Mouse (Mus musculus) hindbrain, embryonic 14.5 days (tissue): ENCODE measurements around the gene Mterf2. TPM values are rescaled to one million over a fixed set of nuclear protein-coding genes. Genes with fewer than 3 reads are reported as not detected.

ENCODE experiments used
- ATAC-seq: fragments of 200-750 bp; cut with Nextera tagmentation; 2 replicates; pipeline ENCODE4 v1.8.0; 2017; ENCODE audit warnings: moderate number of reproducible peaks, mild to moderate bottlenecking, moderate TSS enrichment, moderate library complexity; ENCODE audit not compliant: low FRiP score
- DNase-seq: peaks from one replicate; pipeline ENCODE4 v3.0.0-alpha.2; 2015; ENCODE audit warnings: low spot score
- H3K27ac ChIP-seq: fragments of 300-500 bp; sonication (generic); 2 replicates; pipeline ENCODE4 v1.5.1; 2014; ENCODE audit warnings: mild to moderate bottlenecking, moderate library complexity
- H3K27me3 ChIP-seq: fragments of 300-500 bp; sonication (generic); 2 replicates; pipeline ENCODE4 v1.6.1; 2014; ENCODE audit warnings: mild to moderate bottlenecking, low read length, mixed read lengths; ENCODE audit not compliant: control insufficient read depth, insufficient read depth
- H3K36me3 ChIP-seq: fragments of 300-500 bp; sonication (generic); replicated peaks from 2 replicates; pipeline ENCODE4 v1.6.1; 2014; ENCODE audit not compliant: control insufficient read depth, insufficient read depth
- H3K4me1 ChIP-seq: fragments of 300-500 bp; sonication (generic); replicated peaks from 2 replicates; pipeline ENCODE4 v1.6.1; 2014; ENCODE audit warnings: antibody characterized with exemption, low read length, mixed read lengths; ENCODE audit not compliant: control insufficient read depth, insufficient read depth
- H3K4me2 ChIP-seq: fragments of 300-500 bp; sonication (generic); replicated peaks from 2 replicates; pipeline ENCODE4 v1.6.1; 2014; ENCODE audit warnings: mild to moderate bottlenecking, moderate library complexity
- H3K4me3 ChIP-seq: fragments of 300-500 bp; sonication (generic); replicated peaks from 2 replicates; pipeline ENCODE4 v1.5.1; 2014; ENCODE audit warnings: mild to moderate bottlenecking, low read length
- H3K9ac ChIP-seq: fragments of 300-500 bp; sonication (generic); 2 replicates; pipeline ENCODE4 v1.6.1; 2014
- H3K9me3 ChIP-seq: fragments of 300-500 bp; sonication (generic); 2 replicates; pipeline ENCODE4 v1.6.1; 2016; ENCODE audit warnings: low read length; ENCODE audit not compliant: control insufficient read depth
- WGBS: fragments of 180-500 bp; shearing (Covaris S2); extraction: QIAGEN DNeasy Blood & Tissue Kit; methylation state at CpG from one replicate; pipeline ENCODE4 v1.1.7; 2014; 5-methylcytosine and 5-hydroxymethylcytosine counted together
- polyA plus RNA-seq: library from polyadenylated mRNA; unstranded; fragments of >200 nt; fragmentation: Nextera tagmentation; extraction: Ambion mirVana; gene quantifications from 2 replicates; pipeline ENCODE4 v1.2.1, GENCODE M21; 2014

Mterf2 gene
- polyA plus RNA-seq, 1 experiment from 2014 or later: 28.0 TPM

DNA sequence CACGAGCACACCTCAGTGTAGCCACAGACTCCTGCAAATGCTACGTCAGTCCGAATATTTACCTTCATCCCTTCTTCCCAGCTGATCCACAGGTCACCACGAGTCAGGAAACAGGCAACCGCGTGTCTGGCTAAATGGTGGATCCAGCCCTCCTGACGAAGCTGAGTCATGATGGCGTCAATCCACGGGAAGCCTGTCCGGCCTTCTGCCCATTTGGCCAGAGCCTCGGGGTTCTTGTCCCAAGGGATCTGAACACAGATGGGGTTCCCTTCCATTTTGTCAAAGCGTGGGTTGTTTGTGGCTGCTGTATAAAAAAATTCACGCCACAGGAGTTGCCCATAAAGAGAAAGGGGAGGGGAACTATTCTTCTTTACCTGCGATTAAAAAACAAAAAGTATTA is 18.5 kb upstream of the Mterf2 start:
- H3K27me3 ChIP-seq: no peaks in the 10 kb centered on the region
- ATAC-seq (no peak), DNase-seq (no peak)
- H3K36me3 ChIP-seq: peaks cover 65% of the 10 kb centered on the region
- no peak overlapping the region for H3K4me2 ChIP-seq
- no peaks in the 10 kb centered on the region for H3K9me3 ChIP-seq
- no peak overlapping the region for H3K9ac ChIP-seq
- H3K4me1 ChIP-seq: no peaks in the 10 kb centered on the region
- no peak overlapping the region for H3K4me3 ChIP-seq
- H3K27ac ChIP-seq: no peak overlapping the region
- WGBS: 83% methylated on average over 14 of the region's 14 CpGs

DNA sequence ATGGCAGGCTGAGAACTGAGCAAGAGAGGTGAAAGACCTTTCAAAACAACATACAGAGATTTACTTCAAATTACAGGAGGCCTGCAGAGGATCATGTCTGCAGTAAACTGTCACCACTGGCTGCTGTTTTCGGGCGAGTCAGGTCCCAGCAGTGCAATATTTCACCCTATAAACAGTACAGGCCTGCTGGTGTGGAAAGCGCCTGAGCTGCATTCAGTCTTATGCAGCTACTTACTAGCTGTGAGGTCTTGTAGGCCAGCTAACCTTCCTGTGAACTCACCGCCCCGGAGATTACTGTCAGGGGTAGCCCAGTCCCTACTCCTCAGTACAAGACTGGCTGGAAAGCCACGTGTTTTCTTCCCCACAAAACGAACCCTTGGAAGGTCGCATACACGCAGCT is 13.6 kb upstream of the Mterf2 start:
- no peak overlapping the region for H3K4me3 ChIP-seq
- DNase-seq (no peak), ATAC-seq (no peak)
- 86% methylated on average over 9 of the region's 9 CpGs for WGBS
- no peaks in the 10 kb centered on the region for H3K4me1 ChIP-seq
- H3K27ac ChIP-seq: no peak overlapping the region
- H3K36me3 ChIP-seq: peaks cover 55% of the 10 kb centered on the region
- H3K9ac ChIP-seq: no peak overlapping the region
- H3K4me2 ChIP-seq: no peak overlapping the region
- no peaks in the 10 kb centered on the region for H3K9me3 ChIP-seq
- H3K27me3 ChIP-seq: no peaks in the 10 kb centered on the region

- Histone ChIP-seq H3K27me3 (no peaks in the 10 kb centered on the region), H3K9ac (no peak overlapping the region), H3K36me3 (peaks cover 33% of the 10 kb centered on the region), H3K4me2 (no peak overlapping the region), H3K4me1 (no peaks in the 10 kb centered on the region), H3K4me3 (no peak overlapping the region), H3K9me3 (no peaks in the 10 kb centered on the region), H3K27ac (no peak overlapping the region)
- DNase-seq (no peak), ATAC-seq (no peak)
- 85% methylated on average over 6 of the region's 6 CpGs for WGBS
Measured at GRCm38 (mm10) chr10:85136573-85136972, 8.7 kb upstream of the Mterf2 start.

- Histone ChIP-seq H3K4me2 (peak overlapping the region; percentile 72), H3K9me3 (no peaks in the 10 kb centered on the region), H3K4me1 (peaks cover 21% of the 10 kb centered on the region), H3K4me3 (peak overlapping the region; percentile 55), H3K27me3 (no peaks in the 10 kb centered on the region), H3K9ac (peak overlapping the region; percentile 38), H3K27ac (no peak overlapping the region; the same call in 1 of the 2 replicates), H3K36me3 (peaks cover 29% of the 10 kb centered on the region)
- DNase-seq (no peak), ATAC-seq (no peak)
- WGBS: 22% methylated on average over 7 of the region's 7 CpGs
Measured at GRCm38 (mm10) chr10:85128453-85128852, 626 bp upstream of the Mterf2 start.

DNA sequence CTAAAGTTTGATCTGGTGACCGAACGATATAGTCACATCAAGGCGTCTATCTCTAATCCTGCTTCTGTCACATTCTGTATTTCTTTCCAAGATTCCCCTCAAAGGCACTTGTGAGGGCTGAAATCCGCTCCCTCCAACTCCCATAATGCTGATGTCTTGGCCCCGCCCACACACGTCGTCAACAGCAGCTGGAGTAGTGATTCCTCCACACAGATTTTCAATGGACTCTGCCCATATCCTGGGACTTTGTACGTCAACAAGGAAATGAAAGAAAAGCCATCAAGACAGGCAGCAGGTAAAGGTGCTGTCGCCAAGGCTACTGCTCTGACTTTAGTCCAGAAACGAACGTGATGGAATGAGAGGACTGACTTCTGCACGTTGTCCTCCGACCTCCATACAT is 2.6 kb downstream of the Mterf2 start:
- Histone ChIP-seq H3K27ac (no peak overlapping the region), H3K27me3 (no peaks in the 10 kb centered on the region), H3K4me1 (peaks cover 21% of the 10 kb centered on the region), H3K9me3 (no peaks in the 10 kb centered on the region), H3K4me3 (no peak overlapping the region), H3K36me3 (peaks cover 52% of the 10 kb centered on the region), H3K4me2 (no peak overlapping the region), H3K9ac (no peak overlapping the region)
- 89% methylated on average over 13 of the region's 13 CpGs for WGBS
- no peak for DNase-seq
- ATAC-seq: no peak

GRCm38 (mm10) chr10:85114409-85114808 is 13.4 kb downstream of the Mterf2 start:
- Histone ChIP-seq H3K27ac (no peak overlapping the region), H3K9ac (no peak overlapping the region), H3K27me3 (no peaks in the 10 kb centered on the region), H3K36me3 (peaks cover 37% of the 10 kb centered on the region), H3K4me2 (no peak overlapping the region), H3K4me3 (no peak overlapping the region), H3K9me3 (no peaks in the 10 kb centered on the region), H3K4me1 (no peaks in the 10 kb centered on the region)
- no peak for DNase-seq
- WGBS: 90% methylated on average over 4 of the region's 4 CpGs
- no peak for ATAC-seq

DNA sequence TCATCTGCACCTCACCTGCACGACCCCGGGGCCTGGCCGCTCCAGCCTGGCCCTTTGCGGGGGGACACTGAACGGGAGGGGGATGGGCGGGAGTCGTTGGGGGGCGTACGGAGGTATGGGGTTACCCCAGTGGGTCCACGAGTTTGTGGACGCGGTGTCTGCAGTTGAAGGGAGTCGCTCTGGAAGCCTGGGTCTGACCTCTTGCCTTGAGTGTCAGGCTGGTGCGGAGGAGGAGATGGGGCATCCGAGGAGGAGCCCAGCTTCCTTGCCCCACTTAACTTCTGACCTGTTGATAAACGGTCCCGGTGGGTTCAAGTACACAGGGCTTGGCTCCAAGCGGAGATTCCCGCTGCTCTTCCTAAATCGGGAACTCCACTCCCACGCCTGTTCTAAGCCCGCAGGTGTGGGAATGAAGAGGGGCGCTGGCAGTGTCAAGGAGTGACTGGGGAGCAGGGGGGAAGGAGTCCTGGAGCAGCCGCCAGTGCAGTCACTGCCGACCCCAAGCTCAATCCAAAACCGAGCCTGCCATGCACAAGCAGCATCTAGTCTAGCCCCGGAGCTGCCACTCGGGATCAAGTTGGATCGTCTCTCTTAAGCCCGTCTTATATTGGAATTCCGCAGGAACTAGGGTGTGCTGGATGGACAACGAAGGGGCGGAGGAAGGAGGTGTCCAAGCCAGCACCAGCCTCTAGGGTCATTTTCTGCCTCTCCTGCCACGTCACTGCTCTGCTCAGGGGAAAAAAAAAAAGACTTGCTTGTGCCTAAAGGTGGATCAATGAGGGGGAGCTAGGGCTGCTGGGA is 24.5 kb downstream of the Mterf2 start:
- H3K27me3 ChIP-seq: no peaks in the 10 kb centered on the region
- peak overlapping the region; percentile 83 for H3K9ac ChIP-seq
- H3K4me1 ChIP-seq: peaks cover 18% of the 10 kb centered on the region; the same call in 1 of the 2 replicates
- peak overlapping the region; percentile 95 for H3K4me3 ChIP-seq
- DNase-seq: no peak
- under 1% methylated on average over 34 of the region's 34 CpGs for WGBS
- no peaks in the 10 kb centered on the region for H3K9me3 ChIP-seq
- peak; percentile 61 for ATAC-seq
- peak overlapping the region; percentile 95 for H3K4me2 ChIP-seq
- H3K27ac ChIP-seq: peak overlapping the region; percentile 84
- no peaks in the 10 kb centered on the region for H3K36me3 ChIP-seq

DNA sequence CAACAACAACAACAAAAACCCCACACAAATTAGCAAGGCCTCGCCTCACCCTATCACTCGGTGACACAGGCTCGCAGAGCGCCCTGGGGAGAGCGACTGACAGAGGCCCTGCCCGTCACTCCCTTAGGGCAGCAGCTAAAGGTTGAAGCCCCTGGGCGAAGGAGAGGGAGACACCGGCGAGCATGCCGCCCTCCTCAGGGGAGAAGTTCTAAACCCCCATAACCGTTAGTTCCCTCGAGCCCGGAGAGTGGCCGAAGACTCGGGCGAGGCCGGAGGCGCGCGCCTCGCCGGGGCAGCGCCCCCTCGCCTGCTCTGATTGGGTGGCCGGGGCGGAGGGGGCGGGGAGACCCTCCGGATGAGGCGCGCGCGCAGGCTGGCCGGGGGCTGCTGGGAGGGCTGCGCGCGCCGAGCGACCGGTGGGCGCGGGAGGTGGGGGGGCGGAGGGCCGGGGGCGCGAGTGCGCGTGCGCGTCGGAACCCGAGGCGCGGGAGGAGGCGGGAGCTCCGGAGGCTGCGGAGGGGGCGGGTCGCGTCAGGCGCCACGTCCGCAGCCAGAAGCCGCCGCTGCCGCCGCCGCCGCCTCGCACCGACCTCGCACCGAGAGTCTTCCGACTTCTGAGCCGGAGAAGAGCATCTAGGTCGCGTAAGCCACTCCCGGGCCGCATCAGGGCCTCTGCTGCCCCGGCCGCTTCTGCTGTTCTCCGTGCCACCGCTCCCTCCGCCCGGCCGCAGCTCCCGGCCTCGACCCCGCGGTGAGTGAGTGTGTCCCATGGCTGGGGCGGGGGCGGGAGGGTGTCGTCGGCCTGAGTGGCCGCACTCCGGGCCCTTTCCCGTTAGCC is 25.4 kb downstream of the Mterf2 start, which contains the start of the genes Fhl4 and Tmem263:
Gene Fhl4, minus strand, starts transcription at position 249 of the 838 bp plus-strand sequence.
Gene Tmem263, plus strand, starts transcription at position 381 of the 838 bp plus-strand sequence.
- peak; percentile 94 for DNase-seq
- H3K27me3 ChIP-seq: no peaks in the 10 kb centered on the region
- ATAC-seq: peak; percentile 96
- no peaks in the 10 kb centered on the region for H3K36me3 ChIP-seq
- H3K9ac ChIP-seq: peak within 1 kb of the TSS; percentile 83
- H3K4me2 ChIP-seq: peak within 1 kb of the TSS; percentile 95
- peak within 1 kb of the TSS; percentile 95 for H3K4me3 ChIP-seq
- no peaks in the 10 kb centered on the region for H3K9me3 ChIP-seq
- peaks cover 18% of the 10 kb centered on the region; the same call in 1 of the 2 replicates for H3K4me1 ChIP-seq
- under 1% methylated on average over 71 of the region's 96 CpGs for WGBS
- H3K27ac ChIP-seq: peak within 1 kb of the TSS; percentile 91

DNA sequence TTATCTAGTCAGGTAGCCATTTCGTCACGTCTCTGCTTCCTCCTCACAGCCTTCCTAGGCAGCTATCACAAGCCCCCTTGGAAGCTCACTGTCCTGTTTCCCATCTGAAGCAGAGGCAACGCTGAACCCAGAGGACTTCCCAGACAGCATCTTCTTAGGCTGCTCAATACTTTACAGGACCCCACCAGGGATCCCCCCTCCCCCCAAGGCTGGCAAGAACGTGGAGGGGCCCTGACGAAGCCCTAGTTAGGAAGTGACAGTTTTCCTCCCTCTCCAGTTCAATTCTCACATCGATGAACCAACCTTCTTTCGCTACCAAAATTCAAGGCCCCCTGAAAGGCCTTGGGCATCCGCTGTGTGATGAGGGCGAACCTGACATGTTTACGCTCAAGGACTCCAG is 26.0 kb downstream of the Mterf2 start:
- peak overlapping the region; percentile 95 for H3K4me2 ChIP-seq
- peak overlapping the region; percentile 95 for H3K4me3 ChIP-seq
- under 1% methylated on average over 10 of the region's 10 CpGs for WGBS
- H3K9me3 ChIP-seq: no peaks in the 10 kb centered on the region
- no peaks in the 10 kb centered on the region for H3K36me3 ChIP-seq
- H3K27me3 ChIP-seq: no peaks in the 10 kb centered on the region
- peak overlapping the region; percentile 91 for H3K27ac ChIP-seq
- peak overlapping the region; percentile 83 for H3K9ac ChIP-seq
- ATAC-seq: peak; percentile 39
- peaks cover 18% of the 10 kb centered on the region; the same call in 1 of the 2 replicates for H3K4me1 ChIP-seq
- DNase-seq: peak; percentile 43
